Mouse (Mus musculus) adrenal gland, adult 18-20 months (tissue): ENCODE measurements around the gene Gm5891. TPM values are rescaled to one million over a fixed set of nuclear protein-coding genes. Genes with fewer than 3 reads are reported as not detected.
"Not testable (repeated sequence)": the region's sequence is repeated elsewhere in the genome, so short reads cannot be mapped to it uniquely, and the experiment has no call there.

Experiments used
- DNase-seq, 2 experiments: peaks; one replicate each; pipeline ENCODE4 v3.0.0; 2021 to 2022; ENCODE audit warnings: low spot score in 2 of 2
- long read RNA-seq, 2 experiments: library from polyadenylated mRNA; stranded (forward); transcript quantifications; one replicate each; pipeline ENCODE4 v2.0.0; 2021
- total RNA-seq, 2 experiments: library from RNA; stranded (reverse); gene quantifications; 1 replicate in 1 of 2; 2 replicates in 1 of 2; pipeline ENCODE4 v1.2.3; 2021

Gene Gm5891
- not detected for total RNA-seq
- long read RNA-seq, experiment 1 = 0 reads
- long read RNA-seq, experiment 2 = 0 reads

DNA sequence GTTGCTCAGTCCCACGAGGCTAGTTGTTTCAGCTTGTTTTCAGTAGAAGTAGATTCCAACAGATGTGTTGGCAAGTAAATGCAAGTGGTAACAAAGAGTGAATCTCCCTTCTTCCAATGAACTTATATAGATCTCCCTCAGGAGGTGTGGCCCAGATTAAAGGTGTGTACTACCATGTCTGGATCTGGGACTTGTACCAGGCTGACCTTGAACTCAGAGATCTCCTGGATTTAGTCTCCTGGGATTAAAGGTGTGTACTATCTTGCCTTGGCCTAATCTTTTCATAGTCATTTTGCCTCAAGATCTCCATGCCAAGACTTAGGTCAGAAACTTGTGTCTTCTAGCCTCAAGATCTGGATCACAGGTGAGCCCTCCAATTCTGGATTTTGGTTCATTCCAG is at the start of gene Gm5891:
Gm5891 (minus strand) TSS at position 101 of the 400 bp plus-strand sequence.
- not testable (repeated sequence) for DNase-seq

Other genes with a start within 250 kb of the Gm5891 start
- gene Gm4175, start 159.8 kb downstream of the Gm5891 start, total RNA-seq = not detected
- gene Gm4177, start 124.6 kb downstream of the Gm5891 start, total RNA-seq = not detected
- gene Vmn1r135, start 88.9 kb downstream of the Gm5891 start, total RNA-seq = not detected
- not detected for gene Gm5725, start 77.0 kb downstream of the Gm5891 start, total RNA-seq
- not detected for gene Vmn1r137, start 73.3 kb upstream of the Gm5891 start, total RNA-seq
- gene Vmn1r138, start 107.6 kb upstream of the Gm5891 start, total RNA-seq = not detected
- not detected for gene Gm6176, start 135.0 kb upstream of the Gm5891 start, total RNA-seq
- gene Vmn1r139, start 147.8 kb upstream of the Gm5891 start, total RNA-seq = not detected
- not detected for gene Gm16451, start 197.0 kb upstream of the Gm5891 start, total RNA-seq
- gene Gm10666, start 213.4 kb upstream of the Gm5891 start, total RNA-seq = not detected
- not detected for gene Vmn1r142, start 242.7 kb upstream of the Gm5891 start, total RNA-seq